Mouse (Mus musculus) embryonic facial prominence, embryonic 11.5 days (tissue): ENCODE measurements around the gene Zbp1. TPM values are rescaled to one million over a fixed set of nuclear protein-coding genes. Genes with fewer than 3 reads are reported as not detected.

Experiments
- ATAC-seq: fragments of 200-750 bp; cut with Nextera tagmentation; replicated peaks from 2 replicates; pipeline ENCODE4 v1.8.0; 2017; ENCODE audit warnings: low read depth; ENCODE audit not compliant: insufficient number of reproducible peaks, low FRiP score, low TSS enrichment
- DNase-seq: peaks from one replicate; pipeline ENCODE4 v3.0.0-alpha.2; 2015; ENCODE audit warnings: low spot score
- H3K27ac ChIP-seq: fragments of 300-500 bp; sonication (generic); replicated peaks from 2 replicates; pipeline ENCODE4 v1.5.1; 2014; ENCODE audit warnings: mild to moderate bottlenecking, low read depth, low read length, control low read depth
- H3K27me3 ChIP-seq: fragments of 300-500 bp; sonication (generic); 2 replicates; pipeline ENCODE4 v1.6.1; 2014; ENCODE audit warnings: mild to moderate bottlenecking, low read length, moderate library complexity, mixed read lengths; ENCODE audit not compliant: control insufficient read depth, insufficient read depth
- H3K36me3 ChIP-seq: fragments of 300-500 bp; sonication (generic); replicated peaks from 2 replicates; pipeline ENCODE4 v1.6.1; 2014; ENCODE audit warnings: low read depth, mild to moderate bottlenecking, low read length, moderate library complexity, mixed read lengths; ENCODE audit not compliant: control insufficient read depth, insufficient read depth
- H3K4me1 ChIP-seq: fragments of 300-500 bp; sonication (generic); 2 replicates; pipeline ENCODE4 v1.6.1; 2014; ENCODE audit warnings: low read length, mixed read lengths; ENCODE audit not compliant: control insufficient read depth, insufficient read depth
- H3K4me2 ChIP-seq: fragments of 300-500 bp; sonication (generic); 2 replicates; pipeline ENCODE4 v1.6.1; 2014; ENCODE audit warnings: low read depth, mild to moderate bottlenecking, control low read depth, low read length, moderate library complexity
- H3K4me3 ChIP-seq: fragments of 300-500 bp; sonication (generic); 2 replicates; pipeline ENCODE4 v1.5.1; 2014; ENCODE audit warnings: low read depth, low read length, control low read depth
- H3K9ac ChIP-seq: fragments of 300-500 bp; sonication (generic); replicated peaks from 2 replicates; pipeline ENCODE4 v1.6.1; 2014; ENCODE audit warnings: mild to moderate bottlenecking, control low read depth, low read length
- H3K9me3 ChIP-seq: fragments of 300-500 bp; sonication (generic); replicated peaks from 2 replicates; pipeline ENCODE4 v1.6.1; 2016; ENCODE audit warnings: mild to moderate bottlenecking, low read length, inconsistent platforms, mixed read lengths; ENCODE audit not compliant: control insufficient read depth
- whole genome bisulfite sequencing: fragments of 180-500 bp; shearing (Covaris S2); extraction: QIAGEN DNeasy Blood & Tissue Kit; methylation state at CpG from one replicate; pipeline ENCODE4 v1.1.7; 2014; 5-methylcytosine and 5-hydroxymethylcytosine counted together
- polyA plus RNA-seq: library from polyadenylated mRNA; unstranded; fragments of >200 nt; fragmentation: Nextera tagmentation; extraction: Ambion mirVana; gene quantifications from 2 replicates; pipeline ENCODE4 v1.2.1, GENCODE M21; 2014

Zbp1 gene
- polyA plus RNA-seq, 1 experiment from 2014 or later: not detected

DNA sequence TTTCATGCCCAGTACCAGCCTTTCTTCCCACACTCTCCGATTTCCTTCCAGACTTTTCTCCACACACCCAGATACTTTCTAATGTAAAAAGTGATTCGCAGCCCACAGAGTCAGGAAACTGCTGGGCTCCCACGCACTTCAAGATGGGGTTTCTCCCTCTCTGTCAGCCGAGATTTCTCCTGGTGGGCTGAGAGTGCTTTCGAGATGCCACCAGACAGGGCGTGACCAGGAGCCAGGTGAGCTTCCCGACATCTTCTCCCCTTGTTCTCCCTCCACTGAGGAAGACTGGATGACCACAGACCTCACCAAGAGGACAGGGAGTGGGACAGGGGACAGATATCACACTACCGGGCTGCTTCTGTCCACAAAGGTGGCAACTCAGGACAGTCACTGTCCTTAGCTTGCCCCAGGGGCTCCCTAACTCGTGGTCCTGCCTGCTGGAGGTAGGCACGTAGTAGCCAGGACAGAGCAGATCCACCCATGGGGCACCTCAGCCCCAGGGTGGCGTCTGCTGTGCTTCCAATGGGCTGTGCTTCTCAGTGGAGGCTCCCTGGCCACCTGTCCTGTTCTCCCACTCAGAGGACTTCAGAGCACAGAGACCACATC lies 34.1 kb downstream of the Zbp1 start:
- DNase-seq (no peak), ATAC-seq (no peak)
- no peak overlapping the region for H3K4me3 ChIP-seq
- H3K9ac ChIP-seq: no peak overlapping the region
- H3K27ac ChIP-seq: no peak overlapping the region
- 66% methylated on average over 11 of the region's 11 CpGs for WGBS
- no peaks in the 10 kb centered on the region for H3K27me3 ChIP-seq
- H3K36me3 ChIP-seq: no peaks in the 10 kb centered on the region
- H3K9me3 ChIP-seq: no peaks in the 10 kb centered on the region
- H3K4me1 ChIP-seq: no peaks in the 10 kb centered on the region
- H3K4me2 ChIP-seq: no peak overlapping the region

DNA sequence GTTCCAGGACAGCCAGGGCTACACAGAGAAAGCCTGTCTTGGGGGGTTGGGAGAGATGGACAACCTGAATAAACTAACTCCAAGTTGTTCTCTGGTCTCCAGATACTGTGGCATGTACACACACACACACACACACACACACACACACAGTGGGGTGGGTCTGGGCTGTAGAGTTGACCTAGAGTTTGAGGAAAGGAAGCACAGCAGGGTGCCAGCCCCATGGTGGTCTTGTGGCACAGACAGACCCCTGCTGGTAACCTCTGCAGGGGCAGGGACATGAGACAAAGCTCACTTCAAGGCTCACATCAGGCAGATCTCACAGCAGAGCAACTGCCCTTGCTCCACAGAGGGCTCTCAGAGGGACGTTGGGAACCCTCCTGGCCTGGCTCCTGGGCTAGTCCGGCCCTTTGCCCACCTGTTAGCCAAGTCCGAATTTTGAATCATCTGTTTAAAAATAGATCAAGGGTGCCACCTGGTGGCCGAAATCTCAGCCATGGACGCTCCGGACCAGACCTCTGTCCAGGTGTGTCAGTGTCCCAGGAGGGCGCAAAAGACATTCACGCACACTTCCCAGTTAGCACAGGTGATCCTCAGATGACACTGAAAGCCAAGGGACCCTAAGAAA lies 34.8 kb downstream of the Zbp1 start:
- Histone ChIP-seq H3K36me3 (no peaks in the 10 kb centered on the region), H3K4me1 (no peaks in the 10 kb centered on the region), H3K27me3 (no peaks in the 10 kb centered on the region), H3K9me3 (no peaks in the 10 kb centered on the region), H3K9ac (no peak overlapping the region), H3K4me2 (no peak overlapping the region), H3K4me3 (no peak overlapping the region), H3K27ac (no peak overlapping the region)
- peak; percentile 36; the same call in 1 of the 2 replicates for ATAC-seq
- DNase-seq: peak; percentile 78
- 11% methylated on average over 8 of the region's 8 CpGs for WGBS

DNA sequence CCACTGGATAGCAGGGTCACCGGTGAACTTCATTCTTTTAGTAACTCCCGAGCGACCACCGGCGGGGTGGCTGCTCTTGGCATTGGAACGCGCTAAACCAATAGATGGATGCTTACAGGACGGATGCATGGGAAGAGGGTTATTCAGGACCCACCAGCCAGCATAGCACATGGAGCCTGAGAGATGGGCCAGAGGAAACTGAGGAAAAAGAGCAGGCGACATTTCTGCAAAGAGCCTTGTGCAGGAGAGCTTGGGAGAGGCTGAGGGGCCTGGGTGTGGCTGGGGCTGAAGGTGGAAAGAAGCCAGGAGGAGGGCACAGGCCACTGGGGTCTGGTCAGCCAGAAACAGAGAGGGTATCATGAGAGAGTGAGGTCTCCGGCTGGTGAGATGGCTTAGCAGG lies 35.4 kb downstream of the Zbp1 start:
- Histone ChIP-seq H3K4me3 (no peak overlapping the region), H3K27me3 (no peaks in the 10 kb centered on the region), H3K9me3 (no peaks in the 10 kb centered on the region), H3K36me3 (no peaks in the 10 kb centered on the region), H3K27ac (no peak overlapping the region), H3K4me2 (no peak overlapping the region), H3K4me1 (no peaks in the 10 kb centered on the region), H3K9ac (no peak overlapping the region)
- ATAC-seq (no peak), DNase-seq (no peak)
- WGBS: 90% methylated on average over 10 of the region's 10 CpGs

DNA sequence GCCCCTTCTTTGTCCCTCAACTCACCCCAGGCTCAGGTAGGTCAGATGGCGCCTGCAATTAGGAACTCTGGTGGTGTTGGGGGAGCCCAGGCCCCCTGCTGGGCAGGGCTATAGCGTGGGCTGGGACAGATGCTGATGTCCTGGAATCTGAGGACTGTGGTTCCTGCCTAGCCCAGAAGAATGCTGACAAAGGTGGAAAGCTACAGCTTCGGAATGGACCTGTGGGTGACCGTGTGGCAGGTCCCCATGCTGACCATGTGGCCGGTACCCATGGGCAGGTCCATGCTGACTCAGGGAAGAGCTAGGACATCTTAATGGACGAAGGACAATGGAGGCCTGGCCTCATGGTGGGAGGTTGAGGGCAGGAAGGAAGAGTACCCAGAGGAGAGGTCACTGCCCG lies 35.9 kb downstream of the Zbp1 start:
- 77% methylated on average over 7 of the region's 7 CpGs for WGBS

DNA sequence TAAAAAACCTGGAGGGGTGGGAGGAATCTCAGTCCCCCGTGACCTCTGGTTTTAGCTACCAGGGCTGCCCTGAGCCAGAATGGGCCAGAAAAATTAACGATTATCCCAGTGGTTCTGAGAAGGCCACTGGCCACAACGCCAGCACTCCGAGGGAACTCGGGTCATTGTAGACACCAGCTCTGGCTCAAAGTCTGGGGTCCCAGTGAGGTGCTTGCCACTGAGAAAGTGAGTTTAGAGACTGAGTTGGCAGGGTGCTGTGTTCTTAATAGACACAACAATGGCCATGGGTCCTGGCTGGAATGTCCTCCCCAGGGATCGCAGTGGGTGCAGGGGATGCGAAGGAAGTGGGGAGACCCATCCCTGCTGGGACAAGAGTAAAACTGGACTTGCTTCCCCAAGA lies 36.8 kb downstream of the Zbp1 start:
- DNase-seq (no peak), ATAC-seq (no peak)
- H3K4me2 ChIP-seq: no peak overlapping the region
- H3K27ac ChIP-seq: no peak overlapping the region
- no peaks in the 10 kb centered on the region for H3K27me3 ChIP-seq
- H3K4me3 ChIP-seq: no peak overlapping the region
- H3K36me3 ChIP-seq: no peaks in the 10 kb centered on the region
- H3K9ac ChIP-seq: no peak overlapping the region
- no peaks in the 10 kb centered on the region for H3K4me1 ChIP-seq
- no peaks in the 10 kb centered on the region for H3K9me3 ChIP-seq
- WGBS: 86% methylated on average over 7 of the region's 7 CpGs

More for the DNA sequence above, 35.9 kb downstream of the Zbp1 start:
- no peak overlapping the region for H3K4me3 ChIP-seq
- H3K27me3 ChIP-seq: no peaks in the 10 kb centered on the region
- H3K36me3 ChIP-seq: no peaks in the 10 kb centered on the region
- H3K4me2 ChIP-seq: no peak overlapping the region
- H3K4me1 ChIP-seq: no peaks in the 10 kb centered on the region
- no peak for ATAC-seq
- no peak for DNase-seq
- H3K9ac ChIP-seq: no peak overlapping the region
- no peak overlapping the region for H3K27ac ChIP-seq
- no peaks in the 10 kb centered on the region for H3K9me3 ChIP-seq

DNA sequence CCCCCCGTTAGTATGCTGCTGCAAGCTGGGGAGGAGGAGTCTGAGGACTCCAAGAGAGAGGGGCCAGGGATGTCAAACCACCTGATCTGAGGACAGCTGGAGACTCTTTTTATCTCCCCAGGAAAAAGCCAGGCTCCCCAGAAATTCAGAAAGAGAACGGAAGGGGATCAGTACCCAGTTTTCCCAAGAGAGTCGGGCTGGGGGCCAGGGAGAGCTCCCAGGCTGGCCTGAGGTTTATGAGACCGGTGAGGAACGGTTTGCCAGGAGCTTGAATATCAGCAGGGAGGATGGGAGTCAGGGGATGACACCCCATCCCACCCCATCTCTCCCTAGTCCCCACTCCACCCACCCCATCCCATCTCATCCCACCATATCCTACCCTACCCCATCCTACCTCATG lies 37.2 kb downstream of the Zbp1 start:
- DNase-seq (no peak), ATAC-seq (no peak)
- H3K36me3 ChIP-seq: no peaks in the 10 kb centered on the region
- H3K4me2 ChIP-seq: no peak overlapping the region
- no peaks in the 10 kb centered on the region for H3K27me3 ChIP-seq
- H3K4me1 ChIP-seq: no peaks in the 10 kb centered on the region
- H3K27ac ChIP-seq: no peak overlapping the region
- H3K9me3 ChIP-seq: no peaks in the 10 kb centered on the region
- H3K4me3 ChIP-seq: no peak overlapping the region
- no peak overlapping the region for H3K9ac ChIP-seq
- WGBS: 65% methylated on average over 4 of the region's 5 CpGs

DNA sequence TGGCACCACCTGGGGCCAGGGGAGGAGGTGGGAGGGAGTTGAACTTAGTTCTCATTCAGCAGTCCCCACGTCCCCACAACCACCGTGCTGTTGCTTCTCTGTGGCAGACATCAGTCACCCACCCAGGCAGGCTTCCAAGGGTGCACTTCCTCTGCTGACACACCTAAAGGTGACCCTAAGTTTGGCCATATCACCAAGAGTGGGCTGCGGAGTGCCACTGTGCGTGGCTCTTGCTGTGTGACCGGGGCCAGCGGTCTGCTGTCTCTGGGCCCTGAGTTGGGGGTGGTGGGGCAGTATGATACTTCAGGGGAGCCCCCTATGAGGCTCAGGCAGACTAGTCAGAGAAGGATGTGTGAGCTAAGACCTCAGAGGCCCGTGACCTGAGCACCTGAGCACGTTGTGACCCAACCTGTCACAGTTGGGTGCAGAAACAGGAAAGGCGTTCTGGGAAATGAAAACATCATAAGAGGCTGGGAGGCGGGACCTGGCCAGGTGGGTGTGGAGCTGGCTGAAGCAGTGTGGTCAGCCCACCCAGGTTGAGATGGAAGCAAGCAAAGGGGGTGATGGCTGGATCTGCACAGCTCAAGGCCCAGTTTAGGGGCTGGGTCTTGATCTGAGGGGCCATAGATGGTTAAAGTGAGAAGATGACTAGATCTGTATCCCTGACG lies 37.9 kb downstream of the Zbp1 start:
- no peaks in the 10 kb centered on the region for H3K36me3 ChIP-seq
- no peak overlapping the region for H3K27ac ChIP-seq
- no peak overlapping the region for H3K4me2 ChIP-seq
- no peaks in the 10 kb centered on the region for H3K9me3 ChIP-seq
- no peak overlapping the region for H3K4me3 ChIP-seq
- 73% methylated on average over 11 of the region's 11 CpGs for WGBS
- no peak for DNase-seq
- H3K9ac ChIP-seq: no peak overlapping the region
- no peak for ATAC-seq
- H3K4me1 ChIP-seq: no peaks in the 10 kb centered on the region
- H3K27me3 ChIP-seq: no peaks in the 10 kb centered on the region

DNA sequence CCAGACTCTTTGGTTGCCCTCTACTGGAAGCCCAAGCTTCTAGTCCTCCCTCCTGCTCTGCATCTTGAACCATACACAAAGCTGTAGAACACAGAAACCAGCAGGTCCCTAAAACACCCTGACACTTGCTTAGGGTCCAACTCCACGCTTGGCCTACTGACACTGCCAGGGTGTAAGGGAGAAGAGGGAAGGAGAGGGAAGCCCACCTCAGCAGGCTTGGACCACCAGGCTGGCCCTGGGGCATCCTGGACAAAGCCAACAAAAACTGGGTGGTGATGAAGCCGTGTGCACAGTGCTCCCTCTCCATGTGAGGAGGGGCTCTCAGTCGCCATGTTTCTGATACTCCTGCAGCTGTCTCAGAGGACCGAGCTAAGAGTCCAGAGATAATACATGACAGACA lies 38.7 kb downstream of the Zbp1 start:
- ATAC-seq (no peak), DNase-seq (no peak)
- no peak overlapping the region for H3K27ac ChIP-seq
- no peak overlapping the region for H3K9ac ChIP-seq
- H3K4me2 ChIP-seq: no peak overlapping the region
- H3K4me1 ChIP-seq: no peaks in the 10 kb centered on the region
- no peaks in the 10 kb centered on the region for H3K36me3 ChIP-seq
- H3K9me3 ChIP-seq: no peaks in the 10 kb centered on the region
- H3K4me3 ChIP-seq: no peak overlapping the region
- 78% methylated on average over 4 of the region's 4 CpGs for WGBS
- H3K27me3 ChIP-seq: no peaks in the 10 kb centered on the region
